Mouse (Mus musculus): ENCODE results near the gene Carns1.
A peak's percentile ranks its signal among the peaks of the same experiment; 100 is the strongest.

The Carns1 gene

GRCm38 (mm10) chr19:4171393-4172290, 3.6 kb downstream of the Carns1 start:
- DNase-seq (ENCODE audit: low spot score), result no peak

- no peak for DNase-seq (ENCODE audit: low spot score)
These were observed 4.4 kb downstream of the Carns1 start for GRCm38 (mm10) chr19:4170723-4171392.

GRCm38 (mm10) chr19:4169810-4170209, 5.5 kb downstream of the Carns1 start:
- no peak for DNase-seq (ENCODE audit: low spot score)

GRCm38 (mm10) chr19:4169378-4169784, 5.9 kb downstream of the Carns1 start:
- DNase-seq (ENCODE audit: low spot score), result peak; percentile 100

- no peak for DNase-seq (ENCODE audit: low spot score)
These were observed 8.4 kb downstream of the Carns1 start for GRCm38 (mm10) chr19:4166678-4167476.

GRCm38 (mm10) chr19:4164721-4165120, 10.6 kb downstream of the Carns1 start:
- DNase-seq (ENCODE audit: low spot score), result no peak

GRCm38 (mm10) chr19:4164100-4164499, 11.2 kb downstream of the Carns1 start:
- DNase-seq (ENCODE audit: low spot score), result no peak

- no peak for DNase-seq (ENCODE audit: low spot score)
These were observed 11.8 kb downstream of the Carns1 start for GRCm38 (mm10) chr19:4163543-4163887.

GRCm38 (mm10) chr19:4162646-4163542, 12.4 kb downstream of the Carns1 start, which contains the start of gene Rps6kb2:
Gene Rps6kb2 (minus strand): TSS chr19:4163354.
- DNase-seq (ENCODE audit: low spot score), result peak; percentile 96

GRCm38 (mm10) chr19:4159049-4159448, 16.2 kb downstream of the Carns1 start:
- no peak for DNase-seq (ENCODE audit: low spot score)

GRCm38 (mm10) chr19:4156771-4157170, 18.5 kb downstream of the Carns1 start:
- no peak for DNase-seq (ENCODE audit: low spot score)

GRCm38 (mm10) chr19:4156073-4156579, 19.2 kb downstream of the Carns1 start:
- DNase-seq (ENCODE audit: low spot score), result no peak

- no peak for DNase-seq (ENCODE audit: low spot score)
These were observed 19.8 kb downstream of the Carns1 start for GRCm38 (mm10) chr19:4155223-4156072.

GRCm38 (mm10) chr19:4154437-4155222, 20.6 kb downstream of the Carns1 start:
- no peak for DNase-seq (ENCODE audit: low spot score)

- no peak for DNase-seq (ENCODE audit: low spot score)
These were observed 22.0 kb downstream of the Carns1 start, which contains the start of gene Ptprcap for GRCm38 (mm10) chr19:4153232-4153654. Gene Ptprcap (plus strand): TSS chr19:4153604.

GRCm38 (mm10) chr19:4152445-4153231, 22.6 kb downstream of the Carns1 start:
- no peak for DNase-seq (ENCODE audit: low spot score)

- no peak for DNase-seq (ENCODE audit: low spot score)
These were observed 23.4 kb downstream of the Carns1 start for GRCm38 (mm10) chr19:4151898-4152297.

- no peak for DNase-seq (ENCODE audit: low spot score)
These were observed 23.8 kb downstream of the Carns1 start for GRCm38 (mm10) chr19:4151488-4151860.

Measured in testis, postnatal 10 days (tissue).